Mouse (Mus musculus) cerebellum, adult 11-12 months (tissue): ENCODE results near the gene Scaf1.
"Not testable (repeated sequence)": the region's sequence is repeated elsewhere in the genome, so short reads cannot be mapped to it uniquely, and the experiment has no call there.

Experiments
- DNase-seq: peaks from one replicate; pipeline ENCODE4 v3.0.0; 2022

Scaf1 gene

DNA sequence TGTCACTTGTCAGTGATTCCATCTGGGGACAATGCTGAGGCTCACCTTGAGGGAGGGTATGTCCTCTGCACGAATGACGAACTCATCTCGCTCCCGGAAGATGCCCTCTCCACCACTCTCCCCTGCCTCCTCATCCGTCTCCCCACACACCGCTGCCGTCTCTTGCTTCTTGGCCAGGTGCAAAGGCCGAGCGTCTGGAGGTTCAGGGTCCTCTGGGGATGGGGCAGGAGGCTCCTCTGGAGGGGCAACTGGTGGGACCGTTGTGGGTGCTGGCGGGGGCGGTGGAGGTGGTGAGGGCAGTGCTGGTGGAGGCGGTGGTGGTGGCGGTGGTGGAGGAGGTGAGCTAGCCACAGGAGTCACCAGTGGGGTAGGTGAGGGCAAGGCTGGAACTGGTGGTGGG lies 27.1 kb upstream of the Scaf1 start:
- DNase-seq, result no peak

- no peak for DNase-seq
These were observed 24.7 kb upstream of the Scaf1 start for GRCm38 (mm10) chr7:45040851-45041250.

GRCm38 (mm10) chr7:45038411-45038810 lies 22.2 kb upstream of the Scaf1 start:
- DNase-seq, result no peak

GRCm38 (mm10) chr7:45037720-45038361 lies 21.7 kb upstream of the Scaf1 start:
- peak; percentile 20 for DNase-seq

DNA sequence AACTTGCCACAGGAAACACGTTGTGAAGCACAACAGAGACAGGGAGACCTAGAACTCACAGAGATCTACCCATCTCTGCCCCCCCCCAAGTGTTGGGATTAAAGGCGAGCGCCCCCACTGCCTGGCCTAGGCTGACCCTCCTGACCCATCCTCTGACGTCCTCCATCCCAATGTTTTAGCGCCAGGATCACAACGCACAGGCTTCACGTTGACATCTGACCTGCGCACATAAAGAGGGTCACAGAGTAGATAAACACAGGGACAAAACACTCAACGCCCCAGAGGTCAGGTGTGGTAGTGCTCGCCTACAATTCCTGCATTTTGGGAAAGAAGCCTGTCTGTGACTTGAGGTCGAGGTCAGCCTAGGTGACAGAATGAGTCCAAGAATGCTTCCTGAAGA lies 20.5 kb upstream of the Scaf1 start:
- no peak for DNase-seq

GRCm38 (mm10) chr7:45035631-45036030 lies 19.5 kb upstream of the Scaf1 start:
- DNase-seq, result no peak

DNA sequence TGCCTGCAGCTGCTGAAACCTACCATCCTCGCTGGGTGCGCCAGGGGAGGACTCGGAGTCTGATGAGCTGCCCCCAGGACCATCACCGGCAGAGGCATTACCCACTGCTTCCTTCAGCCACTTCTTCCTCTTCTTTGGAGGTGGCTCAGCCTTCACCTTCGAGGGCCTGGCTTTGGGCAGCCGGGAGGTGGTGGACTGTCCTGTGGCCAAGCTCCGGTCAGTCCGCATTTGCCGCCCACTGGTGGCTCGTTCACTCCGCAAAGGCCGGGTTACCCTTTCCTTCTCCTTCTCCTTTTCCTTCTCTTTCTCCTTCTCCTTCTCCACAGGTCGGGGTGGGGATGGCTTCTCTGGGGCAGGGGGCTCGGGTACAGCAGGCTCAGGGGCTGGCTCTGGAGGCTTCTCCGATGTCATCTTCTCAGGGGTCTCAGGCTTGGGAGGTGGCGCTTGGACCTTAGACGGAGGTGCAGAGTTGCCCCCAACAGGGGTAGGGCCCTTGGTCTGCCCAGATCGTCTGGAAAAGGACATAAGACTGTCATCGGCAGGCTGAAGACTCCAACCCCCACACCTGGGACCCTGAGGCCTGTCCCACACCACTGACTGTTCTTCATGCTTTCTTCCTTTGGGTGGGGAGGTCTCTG lies 17.7 kb upstream of the Scaf1 start:
- DNase-seq, result no peak

GRCm38 (mm10) chr7:45030857-45031256 lies 14.7 kb upstream of the Scaf1 start:
- DNase-seq, result no peak

- no peak for DNase-seq
These were observed 13.8 kb upstream of the Scaf1 start for GRCm38 (mm10) chr7:45029995-45030394.

DNA sequence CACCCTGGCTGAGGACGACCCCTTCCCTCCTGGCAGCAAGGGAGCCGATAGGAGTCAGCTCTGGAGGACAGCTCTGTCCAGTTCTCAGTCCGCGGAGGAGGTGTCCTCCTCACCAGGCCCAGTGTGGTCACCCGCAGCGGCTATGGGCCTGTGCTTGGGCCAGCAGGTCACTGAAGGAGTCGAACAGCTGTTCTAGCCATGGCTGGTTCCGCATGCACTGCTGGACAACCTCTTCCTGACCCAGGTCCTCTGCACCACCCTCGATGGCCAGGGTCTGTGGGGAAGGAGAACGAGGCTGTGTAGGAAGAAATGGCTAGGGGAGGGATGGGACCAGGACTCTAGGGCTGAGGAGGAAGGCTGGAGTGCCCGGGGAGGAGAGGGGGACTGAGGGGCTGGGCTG lies 12.2 kb upstream of the Scaf1 start:
- DNase-seq, result peak; percentile 14

- no peak for DNase-seq
These were observed 11.6 kb upstream of the Scaf1 start for GRCm38 (mm10) chr7:45027761-45028160.

GRCm38 (mm10) chr7:45026256-45026655 lies 10.1 kb upstream of the Scaf1 start:
- DNase-seq, result no peak

- peak; percentile 32 for DNase-seq
These were observed 9.5 kb upstream of the Scaf1 start for GRCm38 (mm10) chr7:45025601-45026220.

DNA sequence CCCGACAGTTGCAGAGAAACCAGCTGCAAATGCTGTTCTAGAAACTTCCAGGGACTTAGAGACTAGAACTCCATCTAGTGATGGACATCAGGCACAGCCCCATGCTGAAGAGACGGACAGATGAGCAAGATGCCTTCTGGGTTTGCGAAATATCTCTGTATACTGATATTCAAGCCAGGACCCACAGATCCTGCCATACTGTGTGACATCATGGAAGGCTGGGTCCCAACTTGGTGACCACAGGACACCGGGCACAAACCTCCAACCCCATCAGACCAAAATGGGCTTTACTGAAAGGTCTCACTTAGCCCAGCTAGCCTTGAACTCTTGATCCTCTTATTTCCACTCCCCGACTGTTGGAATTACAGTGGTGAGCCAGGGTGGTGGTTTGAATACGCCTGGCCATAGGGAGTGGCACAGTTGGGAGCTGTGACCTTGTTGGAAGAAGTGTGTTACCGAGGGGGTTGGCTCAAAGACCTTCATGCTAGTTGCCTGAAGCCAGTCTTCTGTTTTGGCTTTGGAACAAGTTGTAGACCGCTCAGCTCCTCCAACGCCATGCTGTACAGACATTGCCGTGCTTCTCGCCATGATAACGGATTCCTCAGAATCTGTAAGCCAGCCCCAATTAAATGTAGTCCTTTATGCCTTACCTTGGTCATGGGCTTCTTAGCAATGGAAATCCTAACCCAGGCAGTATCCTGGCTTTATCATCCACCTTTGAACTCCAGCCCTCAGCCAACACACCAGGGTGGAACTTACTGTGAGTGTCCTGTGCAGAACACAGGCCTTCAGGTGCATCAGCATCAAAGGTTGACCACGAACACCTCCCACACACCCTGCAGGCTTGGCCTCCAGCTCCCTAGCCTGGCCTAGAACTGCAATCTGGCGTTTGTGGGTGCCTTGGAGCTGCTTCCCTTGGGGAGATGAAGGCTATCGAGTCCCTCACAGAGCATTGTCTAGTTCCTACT lies 8.4 kb upstream of the Scaf1 start:
- no peak for DNase-seq

DNA sequence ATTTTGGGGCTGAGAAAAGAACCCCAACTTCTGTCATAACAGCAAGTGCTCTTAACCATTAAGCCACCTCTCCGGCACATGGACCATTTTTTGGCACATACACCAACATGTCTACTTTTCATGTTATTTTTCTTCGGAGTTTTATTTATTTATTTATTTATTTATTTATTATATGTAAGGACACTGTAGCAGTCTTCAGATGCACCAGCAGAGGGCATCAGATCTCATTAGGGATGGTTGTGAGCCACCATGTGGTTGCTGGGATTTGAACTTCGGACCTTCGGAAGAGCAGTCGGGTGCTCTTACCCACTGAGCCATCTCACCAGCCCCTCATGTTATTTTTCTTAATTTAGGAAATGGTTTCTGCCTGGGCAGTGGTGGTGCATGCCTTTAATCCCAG lies 7.5 kb upstream of the Scaf1 start:
- DNase-seq, result not testable (repeated sequence)

GRCm38 (mm10) chr7:45020225-45020624 lies 4.1 kb upstream of the Scaf1 start:
- DNase-seq, result peak; percentile 52

DNA sequence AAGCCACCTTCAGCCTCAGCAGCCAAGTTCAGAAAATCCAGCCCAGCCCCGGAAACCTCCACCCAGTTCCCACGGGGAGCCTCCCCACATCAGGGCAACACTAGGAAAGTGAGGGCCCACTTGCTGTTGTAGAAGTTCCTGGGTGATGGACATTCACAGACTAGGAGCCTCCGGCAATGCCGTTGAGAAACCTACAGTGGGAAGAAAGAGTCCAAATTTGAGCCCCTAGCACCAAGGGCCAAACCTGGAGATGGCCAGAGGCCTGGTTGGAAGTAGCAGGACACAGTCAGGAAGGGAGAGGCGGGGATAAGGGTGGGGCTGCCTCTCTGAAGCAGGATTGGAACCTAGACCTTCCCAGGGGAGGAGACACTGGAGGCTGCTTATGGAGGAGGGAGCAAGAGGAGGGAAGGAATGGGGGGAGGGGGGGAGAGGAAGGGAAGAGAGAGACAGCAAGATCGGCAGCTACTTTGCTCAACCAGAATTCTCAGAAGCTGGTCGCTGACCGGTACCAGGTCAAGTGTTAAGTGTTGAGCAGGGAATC lies 2.9 kb upstream of the Scaf1 start:
- DNase-seq, result peak; percentile 55

GRCm38 (mm10) chr7:45017242-45018061 lies 1.3 kb upstream of the Scaf1 start, which contains the start of gene Rras:
Gene Rras, plus strand, starts transcription at chr7:45017961.
- peak; percentile 91 for DNase-seq

- DNase-seq, result no peak
These were observed 598 bp upstream of the Scaf1 start for GRCm38 (mm10) chr7:45016761-45017160.

GRCm38 (mm10) chr7:45015344-45015956 lies 713 bp downstream of the Scaf1 start:
- DNase-seq, result no peak

DNA sequence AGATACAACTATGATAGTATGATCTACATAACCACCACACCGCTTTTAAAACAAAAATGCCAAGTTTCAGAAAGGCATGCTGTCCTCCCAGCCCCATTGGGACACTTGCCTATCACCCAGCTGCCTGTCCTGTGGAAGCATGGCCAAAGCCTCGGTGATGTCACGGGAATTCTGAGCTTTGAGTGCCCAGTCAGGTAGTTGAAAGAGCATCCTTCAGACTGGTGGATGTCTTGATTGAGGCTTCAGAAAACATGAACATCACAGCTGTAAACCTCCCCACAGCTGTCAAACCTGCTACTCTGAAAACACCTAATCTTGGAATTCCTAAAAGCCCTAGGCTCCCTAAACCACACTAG lies 2.1 kb downstream of the Scaf1 start:
- peak; percentile 48 for DNase-seq
